Mouse (Mus musculus): Measurements from ENCODE around the gene Slc20a1.

DNA sequence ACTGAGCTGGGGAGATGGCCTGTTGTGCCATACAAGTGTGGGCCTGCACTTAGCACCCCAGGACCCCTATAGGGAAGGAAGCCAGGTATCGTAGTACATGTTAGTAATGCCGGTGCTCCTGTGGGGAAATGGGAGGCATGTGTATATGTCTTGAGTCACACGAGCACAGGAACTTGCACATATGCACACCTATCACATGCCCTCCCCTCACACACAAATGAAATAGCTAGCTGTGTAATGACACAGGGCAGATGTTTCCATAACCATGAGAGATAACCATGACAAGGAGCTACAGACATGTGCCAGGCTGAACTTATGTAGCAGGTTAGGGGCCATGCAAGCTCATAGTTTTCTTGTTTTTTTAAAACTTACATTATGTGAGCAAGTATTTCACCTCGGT, 44.4 kb downstream of the Slc20a1 start:
- TF ChIP-seq CTCF (IDR thresholded peaks at IDR 0.05; ENCODE audit: insufficient read depth, low read length) (no peak), POLR2A (IDR thresholded peaks at IDR 0.05; ENCODE audit: borderline replicate concordance, extremely low read depth, low read depth, low read length) (no peak)

Measured in lung, adult 2 months (tissue).